Mouse (Mus musculus): ENCODE data around the gene Xylb.

Gene Xylb

GRCm38 (mm10) chr9:119401801-119402214, 44.6 kb downstream of the Xylb start, which contains the start of gene Acvr2b:
Gene Acvr2b, plus strand, starts transcription at chr9:119402118.
- DNase-seq (ENCODE audit: low read depth, low spot score): peak; percentile 90

- DNase-seq (ENCODE audit: low read depth, low spot score): no peak
Observed at GRCm38 (mm10) chr9:119402253-119403235, 45.4 kb downstream of the Xylb start.

- DNase-seq (ENCODE audit: low read depth, low spot score): no peak
Observed at GRCm38 (mm10) chr9:119403236-119403641, 46.1 kb downstream of the Xylb start.

GRCm38 (mm10) chr9:119404090-119404489, 46.9 kb downstream of the Xylb start:
- DNase-seq (ENCODE audit: low read depth, low spot score): no peak

GRCm38 (mm10) chr9:119407884-119408283, 50.7 kb downstream of the Xylb start:
- no peak for DNase-seq (ENCODE audit: low read depth, low spot score)

GRCm38 (mm10) chr9:119408898-119409664, 51.9 kb downstream of the Xylb start:
- DNase-seq (ENCODE audit: low read depth, low spot score): no peak

GRCm38 (mm10) chr9:119409864-119410263, 52.7 kb downstream of the Xylb start:
- no peak for DNase-seq (ENCODE audit: low read depth, low spot score)

- no peak for DNase-seq (ENCODE audit: low read depth, low spot score)
Observed at GRCm38 (mm10) chr9:119418025-119418424, 60.8 kb downstream of the Xylb start.

GRCm38 (mm10) chr9:119419852-119420438, 62.8 kb downstream of the Xylb start:
- no peak for DNase-seq (ENCODE audit: low read depth, low spot score)

GRCm38 (mm10) chr9:119425217-119425975, 68.2 kb downstream of the Xylb start:
- no peak for DNase-seq (ENCODE audit: low read depth, low spot score)

GRCm38 (mm10) chr9:119425976-119426415, 68.8 kb downstream of the Xylb start:
- DNase-seq (ENCODE audit: low read depth, low spot score): no peak

GRCm38 (mm10) chr9:119426483-119426882, 69.3 kb downstream of the Xylb start:
- DNase-seq (ENCODE audit: low read depth, low spot score): no peak

- DNase-seq (ENCODE audit: low read depth, low spot score): peak; percentile 42
Observed at GRCm38 (mm10) chr9:119430311-119430710, 73.1 kb downstream of the Xylb start.

GRCm38 (mm10) chr9:119435855-119436254, 78.7 kb downstream of the Xylb start:
- no peak for DNase-seq (ENCODE audit: low read depth, low spot score)

- no peak for DNase-seq (ENCODE audit: low read depth, low spot score)
Observed at GRCm38 (mm10) chr9:119438065-119438464, 80.9 kb downstream of the Xylb start.

GRCm38 (mm10) chr9:119438498-119439000, 81.4 kb downstream of the Xylb start:
- DNase-seq (ENCODE audit: low read depth, low spot score): no peak
